Mouse (Mus musculus) mouse trophoblast stem cell (cell line): ENCODE data around the gene Dner.

Source experiments
- in situ Hi-C, 2 experiments: fragments of 300-500 bp; cut with MseI, MboI; formaldehyde crosslinking; loops; 2 replicates in 1 of 2; 3 replicates in 1 of 2; pipeline ENCODE4 v1.15.1; 2025

Gene Dner

GRCm38 (mm10) chr1:84536069-84536468 lies 160.0 kb downstream of the Dner start:
- in situ Hi-C loops, result no loop called here

GRCm38 (mm10) chr1:84525514-84525913 lies 170.5 kb downstream of the Dner start:
- in situ Hi-C loops, result no loop called here

- in situ Hi-C loops, result no loop called here
These were observed 171.6 kb downstream of the Dner start for GRCm38 (mm10) chr1:84524413-84524812.

- in situ Hi-C loops, result no loop called here
These were observed 173.1 kb downstream of the Dner start for GRCm38 (mm10) chr1:84522963-84523280.

- in situ Hi-C loops, result no loop called here
These were observed 173.6 kb downstream of the Dner start for GRCm38 (mm10) chr1:84522256-84522962.

- in situ Hi-C loops, result no loop called here
These were observed 177.7 kb downstream of the Dner start for GRCm38 (mm10) chr1:84518347-84518746.

GRCm38 (mm10) chr1:84513201-84513600 lies 182.8 kb downstream of the Dner start:
- in situ Hi-C loops, result no loop called here

GRCm38 (mm10) chr1:84508510-84508909 lies 187.5 kb downstream of the Dner start:
- in situ Hi-C loops, result no loop called here

- in situ Hi-C loops, result no loop called here
These were observed 188.5 kb downstream of the Dner start for GRCm38 (mm10) chr1:84507568-84507967.

GRCm38 (mm10) chr1:84506984-84507546 lies 189.0 kb downstream of the Dner start:
- in situ Hi-C loops, result no loop called here

GRCm38 (mm10) chr1:84500673-84501072 lies 195.3 kb downstream of the Dner start:
- in situ Hi-C loops, result no loop called here

GRCm38 (mm10) chr1:84491732-84492131 lies 204.3 kb downstream of the Dner start:
- in situ Hi-C loops, result loop anchor here (25.0 kb wide), 1 partner anchor 754 kb away; no protein-coding TSS in a partner anchor

GRCm38 (mm10) chr1:84488546-84488945 lies 207.5 kb downstream of the Dner start:
- in situ Hi-C loops, result loop anchor here (25.0 kb wide), 1 partner anchor 751 kb away; no protein-coding TSS in a partner anchor

- in situ Hi-C loops, result loop anchor here (25.0 kb wide), 1 partner anchor 748 kb away; no protein-coding TSS in a partner anchor
These were observed 211.0 kb downstream of the Dner start for GRCm38 (mm10) chr1:84485066-84485465.

- in situ Hi-C loops, result loop anchor here (25.0 kb wide), 1 partner anchor 747 kb away; no protein-coding TSS in a partner anchor
These were observed 211.4 kb downstream of the Dner start for GRCm38 (mm10) chr1:84484577-84484976.

GRCm38 (mm10) chr1:84479976-84480375 lies 216.0 kb downstream of the Dner start:
- in situ Hi-C loops, result loop anchor here (25.0 kb wide), 1 partner anchor 743 kb away; no protein-coding TSS in a partner anchor

- in situ Hi-C loops, result no loop called here
These were observed 221.7 kb downstream of the Dner start for GRCm38 (mm10) chr1:84474274-84474673.

- in situ Hi-C loops, result no loop called here
These were observed 223.8 kb downstream of the Dner start for GRCm38 (mm10) chr1:84472260-84472659.

GRCm38 (mm10) chr1:84470342-84470741 lies 225.7 kb downstream of the Dner start:
- in situ Hi-C loops, result no loop called here

GRCm38 (mm10) chr1:84467664-84468063 lies 228.4 kb downstream of the Dner start:
- in situ Hi-C loops, result no loop called here

- in situ Hi-C loops, result no loop called here
These were observed 231.3 kb downstream of the Dner start for GRCm38 (mm10) chr1:84464761-84465160.

GRCm38 (mm10) chr1:84463976-84464662 lies 231.9 kb downstream of the Dner start:
- in situ Hi-C loops, result no loop called here
